16 mouse cellular contexts compared by ENCODE assay signal in the genomic region with DNA sequence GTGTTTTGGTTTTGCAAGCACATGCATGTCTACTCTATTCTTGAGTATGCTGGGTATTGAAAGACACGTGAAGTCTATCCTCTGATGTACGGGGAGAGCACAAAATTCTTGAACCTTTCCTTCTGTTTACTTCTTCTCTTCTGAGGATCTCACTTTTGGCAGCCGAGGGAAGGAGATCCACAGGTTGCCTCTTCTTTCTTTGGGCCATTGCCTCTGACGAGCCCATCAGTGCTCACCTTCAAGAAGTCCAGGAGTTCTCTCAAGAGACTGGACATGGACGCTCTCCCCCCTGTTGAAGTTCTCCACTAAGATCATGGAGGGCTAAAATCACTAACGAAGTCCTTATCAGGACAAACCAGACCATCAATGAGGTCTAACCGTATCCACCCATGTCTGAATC.
"Had no signal": no experiment of that assay in that cellular context is flagged by ENCODE, and none has a peak within 500 bp of the region (broad histone marks: within the 10 kb centered on the region; RNA-seq: fewer than 3 reads in every experiment).

No protein-coding gene starts in this region.

- H3K9ac ChIP-seq: lung, embryonic 14.5 days; midbrain, embryonic 13.5 days; neural tube, embryonic 13.5 days; neural tube, embryonic 15.5 days; stomach, embryonic 15.5 days had no signal

- H3K27me3 ChIP-seq: neural tube, embryonic 15.5 days had no signal

- DNase-seq: lung, adult 18-20 months; lung, embryonic 14.5 days; lung, postnatal 10 days; lung, postnatal 4 days; right cerebral cortex, postnatal 14 days; thymus, adult 2 months; thymus, postnatal 25 days; thymus, postnatal 4 days had no signal

- ATAC-seq: midbrain, embryonic 13.5 days; midbrain, embryonic 16.5 days had no signal

- H3K9me3 ChIP-seq: midbrain, embryonic 10.5 days; midbrain, embryonic 13.5 days; neural tube, embryonic 13.5 days; neural tube, embryonic 15.5 days; stomach, embryonic 15.5 days had no signal

- H3K4me2 ChIP-seq: lung, embryonic 14.5 days; midbrain, embryonic 13.5 days; neural tube, embryonic 13.5 days; neural tube, embryonic 15.5 days; stomach, embryonic 15.5 days had no signal

- H3K36me3 ChIP-seq: midbrain, embryonic 10.5 days; midbrain, embryonic 13.5 days; neural tube, embryonic 13.5 days; neural tube, embryonic 15.5 days; stomach, embryonic 15.5 days had no signal

- H3K4me3 ChIP-seq: midbrain, embryonic 10.5 days; midbrain, embryonic 13.5 days; myocyte; neural tube, embryonic 13.5 days; neural tube, embryonic 15.5 days; stomach, embryonic 15.5 days had no signal

- H3K4me1 ChIP-seq: stomach, embryonic 15.5 days had no signal

- H3K27ac ChIP-seq: midbrain, embryonic 13.5 days; neural tube, embryonic 13.5 days; neural tube, embryonic 15.5 days; stomach, embryonic 15.5 days; stomach, postnatal 0 days had no signal
